Mouse (Mus musculus): Measurements from ENCODE around the gene Mtmr6. TPM values are rescaled to one million over a fixed set of nuclear protein-coding genes. Genes with fewer than 3 reads are reported as not detected.

Gene Mtmr6
- polyA plus RNA-seq, 1 experiment from 2014 or later: 60.2 TPM

MicroRNAs encoded within 50 kb of the gene (microRNA counts, 519-probe panel; counts per million panel counts)
- microRNA mmu-miR-719: 110 counts per million, percentile 56 among the panel's probes with 10 or more counts

Small RNA genes lying within 50 kb of the gene (microRNA-seq; reads per million reads assigned to microRNA genes)
- not detected for gene Mir719

Other genes with a start within 250 kb of the Mtmr6 start
- gene Atp8a2, start 68.0 kb upstream of the Mtmr6 start, polyA plus RNA-seq (2015; fragmentation: Nextera tagmentation; extraction: Ambion mirVana): 28.1 and 30.6 TPM in 2 replicates
- 0.05 and 0.10 TPM in 2 replicates for gene Nupl1, start 13.8 kb upstream of the Mtmr6 start, polyA plus RNA-seq (2015; fragmentation: Nextera tagmentation; extraction: Ambion mirVana)
- 50.3 and 53.8 TPM in 2 replicates for gene Gm49336, start 13.7 kb upstream of the Mtmr6 start, polyA plus RNA-seq (2015; fragmentation: Nextera tagmentation; extraction: Ambion mirVana)
- 27.2 and 30.8 TPM in 2 replicates for gene Amer2, start 108.0 kb downstream of the Mtmr6 start, polyA plus RNA-seq (2015; fragmentation: Nextera tagmentation; extraction: Ambion mirVana)

Data from midbrain, embryonic 13.5 days (tissue).